Mouse (Mus musculus) thymus, adult 18-20 months (tissue): ENCODE results near the gene Vmn1r7.
"Not testable (repeated sequence)": the region's sequence is repeated elsewhere in the genome, so short reads cannot be mapped to it uniquely, and the experiment has no call there.

ENCODE experiments used
- DNase-seq, 2 experiments: peaks; one replicate each; pipeline ENCODE4 v3.0.0; 2022; ENCODE audit warnings: mixed read lengths in 2 of 2

Vmn1r7 gene

GRCm38 (mm10) chr6:57025224-57025623 lies at the start of gene Vmn1r7:
TSS of gene Vmn1r7 (minus strand) at chr6:57025324.
- DNase-seq: not testable (repeated sequence)

DNA sequence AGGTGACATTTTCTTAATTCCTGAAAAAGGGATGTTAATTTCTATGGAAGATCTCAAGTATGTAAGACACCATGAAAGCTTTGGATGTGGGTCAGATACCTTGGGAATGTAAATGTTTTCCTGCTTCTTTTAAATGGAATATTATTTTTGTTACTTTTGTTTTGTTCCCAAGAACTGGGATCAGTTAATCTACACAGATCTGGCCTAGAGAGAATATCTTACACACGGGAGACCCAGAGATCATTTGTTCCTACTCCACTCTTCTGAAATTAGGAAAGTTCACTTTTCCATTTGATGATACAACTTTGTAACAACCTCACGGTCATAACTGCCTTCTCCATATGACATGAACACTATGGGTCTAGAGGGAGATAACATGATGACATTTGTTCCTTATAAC lies 41.4 kb upstream of the Vmn1r7 start, which contains the start of gene Vmn1r9:
Gene Vmn1r9 (plus strand): TSS at position 301 of the 400 bp plus-strand sequence.
- no peak for DNase-seq

DNA sequence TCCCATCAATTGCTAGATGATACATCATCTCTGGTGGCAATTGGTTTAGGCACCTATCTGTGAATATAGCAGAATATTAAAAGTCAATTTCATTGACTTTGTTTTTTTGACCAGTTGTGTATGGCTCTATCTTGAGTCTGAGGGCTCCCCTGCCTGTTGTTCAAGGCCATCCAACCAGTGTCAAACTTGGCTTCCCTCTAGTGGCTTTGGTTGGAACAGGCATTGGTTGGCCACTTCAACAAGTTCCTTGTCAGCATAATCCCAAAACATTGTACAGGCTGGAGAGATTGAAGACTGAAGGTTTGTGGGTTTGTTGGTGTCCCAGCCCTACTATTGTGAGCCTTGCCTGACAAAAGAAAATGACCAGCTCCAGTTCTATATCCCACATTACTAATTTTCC lies 38.6 kb upstream of the Vmn1r7 start:
- no peak for DNase-seq

GRCm38 (mm10) chr6:57034674-57035073 lies 9.6 kb upstream of the Vmn1r7 start:
- DNase-seq: no peak

DNA sequence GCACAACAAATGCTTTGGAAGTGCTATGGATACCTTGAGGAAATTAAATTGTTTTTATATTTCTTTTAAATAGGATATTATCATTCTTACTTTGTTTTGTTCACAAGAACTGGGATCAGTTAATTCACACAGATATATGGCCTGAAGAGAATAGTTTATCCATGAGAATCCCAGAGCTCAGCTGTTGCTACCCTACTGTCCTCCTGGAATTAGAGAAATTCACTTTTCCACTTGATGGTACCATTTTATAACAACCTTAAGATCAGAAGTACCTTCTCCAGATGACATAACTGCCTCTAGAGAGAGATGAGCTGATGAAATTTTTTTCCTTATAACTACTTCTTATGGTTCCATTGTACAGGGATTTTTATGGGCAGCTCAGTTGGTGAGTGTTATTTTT lies 6.9 kb upstream of the Vmn1r7 start, which contains the start of gene Vmn1r8:
Gene Vmn1r8 (plus strand): TSS at position 301 of the 400 bp plus-strand sequence.
- DNase-seq: no peak

- no peak for DNase-seq
Observed at GRCm38 (mm10) chr6:56996943-56997342, 28.2 kb downstream of the Vmn1r7 start, which contains the start of gene Vmn1r6. TSS of gene Vmn1r6 (plus strand) at chr6:56997243.
